10 mouse cellular contexts compared by ENCODE assay signal in the genomic region with DNA sequence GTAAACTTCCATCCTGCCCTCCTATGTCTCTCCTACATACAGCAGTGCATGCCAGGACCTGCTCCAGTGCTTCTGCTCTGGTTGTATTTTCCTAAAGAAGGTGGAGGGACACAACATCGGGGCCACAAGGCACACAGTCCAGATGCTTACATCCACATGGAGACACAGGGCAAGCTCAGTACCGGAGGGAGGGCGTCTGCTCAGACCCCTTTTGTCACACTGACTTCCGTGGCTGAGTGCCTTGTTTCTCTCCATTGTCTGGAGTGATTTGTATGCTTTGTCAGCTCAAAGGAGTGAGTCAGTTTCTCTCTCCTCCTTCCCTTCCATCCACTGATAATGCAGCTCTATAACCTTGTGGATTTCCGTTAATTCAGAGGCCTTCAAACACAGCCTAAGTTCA.
DNase-seq lines count a peak whose midpoint lies in the region; ATAC-seq lines count a peak whose summit lies in the region.
"Had no signal": no experiment of that assay in that cellular context is flagged by ENCODE, and none has a peak within 500 bp of the region (broad histone marks: within the 10 kb centered on the region; RNA-seq: fewer than 3 reads in every experiment).

No protein-coding gene starts in this region.

- ATAC-seq in hindbrain, embryonic 12.5 days (ENCODE audit: low FRiP score) = peak; percentile 40; the same call in 1 of the 2 replicates
- no peak for ATAC-seq in hindbrain, embryonic 16.5 days
- peak; percentile 69 for ATAC-seq in midbrain, embryonic 12.5 days (ENCODE audit: low FRiP score, low read depth)
- ATAC-seq in midbrain, embryonic 14.5 days (ENCODE audit: low FRiP score, low TSS enrichment) = no peak
- no peak for ATAC-seq in embryonic facial prominence, embryonic 14.5 days (ENCODE audit: low read depth)

- H3K4me1 ChIP-seq in hindbrain, embryonic 12.5 days = peaks cover 9% of the 10 kb centered on the region; the same call in 1 of the 2 replicates
- H3K4me1 ChIP-seq in hindbrain, embryonic 16.5 days (ENCODE audit: control insufficient read depth, insufficient read depth, low read depth, low read length) = no peaks in the 10 kb centered on the region
- peaks cover 6% of the 10 kb centered on the region; the same call in 1 of the 2 replicates for H3K4me1 ChIP-seq in midbrain, embryonic 12.5 days
- peaks cover 8% of the 10 kb centered on the region; the same call in 1 of the 2 replicates for H3K4me1 ChIP-seq in midbrain, embryonic 14.5 days (ENCODE audit: control insufficient read depth, insufficient read depth, low read length)
- no peaks in the 10 kb centered on the region for H3K4me1 ChIP-seq in embryonic facial prominence, embryonic 14.5 days (ENCODE audit: control insufficient read depth, insufficient read depth, low read length)

- no peak overlapping the region for H3K4me3 ChIP-seq in hindbrain, embryonic 12.5 days
- H3K4me3 ChIP-seq in hindbrain, embryonic 16.5 days (ENCODE audit: low read length) = no peak overlapping the region
- no peak overlapping the region for H3K4me3 ChIP-seq in midbrain, embryonic 12.5 days
- no peak overlapping the region for H3K4me3 ChIP-seq in midbrain, embryonic 14.5 days (replicated peaks; ENCODE audit: low read depth, low read length)
- no peak overlapping the region for H3K4me3 ChIP-seq in embryonic facial prominence, embryonic 14.5 days (ENCODE audit: low read depth, low read length)
- H3K4me3 ChIP-seq: left cerebral cortex, adult 2 months had no signal

- H3K27me3 ChIP-seq in hindbrain, embryonic 12.5 days = no peaks in the 10 kb centered on the region
- no peaks in the 10 kb centered on the region for H3K27me3 ChIP-seq in hindbrain, embryonic 16.5 days (replicated peaks; ENCODE audit: control insufficient read depth, insufficient read depth, low read length)
- 0 out of 2 replicates have a peak, but pooled peaks cover 3% of the 10 kb centered on the region for H3K27me3 ChIP-seq in midbrain, embryonic 12.5 days
- no peaks in the 10 kb centered on the region for H3K27me3 ChIP-seq in midbrain, embryonic 14.5 days (ENCODE audit: control insufficient read depth, insufficient read depth, low read length)
- no peaks in the 10 kb centered on the region for H3K27me3 ChIP-seq in embryonic facial prominence, embryonic 14.5 days (replicated peaks; ENCODE audit: control insufficient read depth, insufficient read depth, low read length)

- H3K4me2 ChIP-seq in hindbrain, embryonic 12.5 days (replicated peaks) = no peak overlapping the region
- H3K4me2 ChIP-seq in hindbrain, embryonic 16.5 days (ENCODE audit: low read length) = no peak overlapping the region
- no peak overlapping the region; the same call in 1 of the 2 replicates for H3K4me2 ChIP-seq in midbrain, embryonic 12.5 days (replicated peaks)
- H3K4me2 ChIP-seq in midbrain, embryonic 14.5 days (ENCODE audit: low read length) = no peak overlapping the region
- no peak overlapping the region for H3K4me2 ChIP-seq in embryonic facial prominence, embryonic 14.5 days (ENCODE audit: low read depth, low read length)

- H3K36me3 ChIP-seq in hindbrain, embryonic 12.5 days = no peaks in the 10 kb centered on the region
- H3K36me3 ChIP-seq in hindbrain, embryonic 16.5 days (ENCODE audit: control insufficient read depth, insufficient read depth, low read length) = no peaks in the 10 kb centered on the region
- no peaks in the 10 kb centered on the region for H3K36me3 ChIP-seq in midbrain, embryonic 12.5 days
- no peaks in the 10 kb centered on the region for H3K36me3 ChIP-seq in midbrain, embryonic 14.5 days (ENCODE audit: control insufficient read depth, insufficient read depth, low read length)
- no peaks in the 10 kb centered on the region for H3K36me3 ChIP-seq in embryonic facial prominence, embryonic 14.5 days (ENCODE audit: control insufficient read depth, insufficient read depth, low read length)

- H3K27ac ChIP-seq in hindbrain, embryonic 12.5 days = no peak overlapping the region
- H3K27ac ChIP-seq in hindbrain, embryonic 16.5 days (ENCODE audit: low read depth, low read length) = no peak overlapping the region
- no peak overlapping the region for H3K27ac ChIP-seq in midbrain, embryonic 12.5 days (replicated peaks)
- no peak overlapping the region for H3K27ac ChIP-seq in midbrain, embryonic 14.5 days (replicated peaks; ENCODE audit: low read depth, low read length)
- 0 out of 2 replicates have a peak overlapping the region, but pooled peaks have one; percentile 17 for H3K27ac ChIP-seq in embryonic facial prominence, embryonic 14.5 days (replicated peaks; ENCODE audit: low read depth, low read length)
- H3K27ac ChIP-seq: left cerebral cortex, adult 2 months had no signal

- 38% methylated on average over 5 of the region's 5 CpGs for WGBS in hindbrain, embryonic 12.5 days
- WGBS in hindbrain, embryonic 16.5 days = 21% methylated on average over 5 of the region's 5 CpGs
- WGBS in midbrain, embryonic 12.5 days = 33% methylated on average over 5 of the region's 5 CpGs
- WGBS in midbrain, embryonic 14.5 days = 16% methylated on average over 5 of the region's 5 CpGs
- 52% methylated on average over 5 of the region's 5 CpGs for WGBS in embryonic facial prominence, embryonic 14.5 days

- no peaks in the 10 kb centered on the region for H3K9me3 ChIP-seq in hindbrain, embryonic 12.5 days (replicated peaks)
- H3K9me3 ChIP-seq in hindbrain, embryonic 16.5 days (ENCODE audit: control insufficient read depth, low read length) = no peaks in the 10 kb centered on the region
- H3K9me3 ChIP-seq in midbrain, embryonic 12.5 days = no peaks in the 10 kb centered on the region
- H3K9me3 ChIP-seq in midbrain, embryonic 14.5 days (ENCODE audit: control insufficient read depth, low read length) = no peaks in the 10 kb centered on the region
- H3K9me3 ChIP-seq in embryonic facial prominence, embryonic 14.5 days (ENCODE audit: control insufficient read depth, low read length) = no peaks in the 10 kb centered on the region

- no peak overlapping the region for H3K9ac ChIP-seq in hindbrain, embryonic 12.5 days
- no peak overlapping the region for H3K9ac ChIP-seq in hindbrain, embryonic 16.5 days (ENCODE audit: low read depth, low read length)
- H3K9ac ChIP-seq in midbrain, embryonic 12.5 days (replicated peaks) = no peak overlapping the region
- H3K9ac ChIP-seq in midbrain, embryonic 14.5 days (replicated peaks; ENCODE audit: low read length) = no peak overlapping the region
- H3K9ac ChIP-seq in embryonic facial prominence, embryonic 14.5 days (ENCODE audit: low read depth, low read length) = no peak overlapping the region

- DNase-seq in midbrain, embryonic 14.5 days = no peak
- DNase-seq in embryonic facial prominence, embryonic 14.5 days (ENCODE audit: low spot score) = no peak
- DNase-seq in thymus, postnatal 0 days (ENCODE audit: low spot score) = peak; percentile 29
- DNase-seq in left cerebral cortex, adult 11 months (ENCODE audit: low spot score) = no peak
- DNase-seq in cerebellum, adult 9-10 months = no peak
- DNase-seq: cerebellum, postnatal 14 days had no signal

Comparison
In these comparisons a context has a peak if more than half of its experiments do, and no peak if none do; other contexts are left out.
1. ATAC-seq: peak in hindbrain, embryonic 12.5 days (single experiment) and midbrain, embryonic 12.5 days (single experiment); none in hindbrain, embryonic 16.5 days (single experiment), midbrain, embryonic 14.5 days (single experiment) and embryonic facial prominence, embryonic 14.5 days (single experiment).